Mouse (Mus musculus) T-helper 2 cell (primary cell): ENCODE measurements around the gene Socs3.

Source experiments
- in situ Hi-C: fragments of 300-600 bp; cut with MboI, MseI; formaldehyde crosslinking; loops from one replicate; pipeline ENCODE4 v1.15.1; 2025; ENCODE audit warnings: high pct_unique_total_duplicates

Socs3 gene

DNA sequence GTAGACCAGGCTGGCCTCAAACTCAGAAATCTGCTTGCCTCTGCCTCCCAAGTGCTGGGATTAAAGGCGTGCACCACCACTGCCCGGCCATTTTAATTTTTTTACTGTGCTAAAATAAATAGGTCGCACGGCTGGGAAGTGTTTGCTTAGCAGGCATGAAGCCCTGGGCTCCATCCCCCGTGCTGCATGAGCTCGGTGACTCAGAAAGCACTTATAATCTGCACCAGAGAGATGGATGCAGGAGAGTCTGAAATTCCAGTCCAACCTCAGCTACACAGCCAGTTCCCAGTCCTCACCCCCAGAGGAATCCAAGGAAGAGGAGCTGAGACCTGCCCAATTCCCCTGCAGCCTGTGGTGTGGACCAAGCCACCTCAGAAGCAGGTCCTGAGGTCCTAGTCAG lies 45.4 kb downstream of the Socs3 start:
- in situ Hi-C loops: loop anchor here (5.0 kb wide), 1 partner anchor 103 kb away; no protein-coding TSS in a partner anchor

DNA sequence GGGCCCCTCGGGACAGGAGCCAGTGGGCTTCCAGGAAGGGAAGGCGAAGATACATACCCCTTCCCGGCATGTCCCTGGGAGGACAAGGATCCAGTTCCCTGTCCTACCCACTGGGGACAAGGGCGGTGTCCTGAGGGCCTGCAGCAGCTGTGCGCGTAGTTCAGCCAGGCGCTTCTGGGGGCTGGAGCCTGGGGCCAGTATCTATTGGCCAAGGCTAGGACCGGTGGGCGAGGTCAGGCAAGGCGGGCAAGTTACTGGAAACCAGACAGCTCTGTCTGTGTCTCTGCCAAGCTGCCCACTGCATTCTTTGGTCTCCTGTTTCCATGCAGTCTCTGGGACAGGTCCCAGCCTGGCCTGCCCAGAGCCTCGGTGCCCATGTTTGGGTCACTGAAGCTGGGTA lies 46.6 kb downstream of the Socs3 start:
- in situ Hi-C loops: loop anchor here (5.0 kb wide), 1 partner anchor 104 kb away; no protein-coding TSS in a partner anchor

DNA sequence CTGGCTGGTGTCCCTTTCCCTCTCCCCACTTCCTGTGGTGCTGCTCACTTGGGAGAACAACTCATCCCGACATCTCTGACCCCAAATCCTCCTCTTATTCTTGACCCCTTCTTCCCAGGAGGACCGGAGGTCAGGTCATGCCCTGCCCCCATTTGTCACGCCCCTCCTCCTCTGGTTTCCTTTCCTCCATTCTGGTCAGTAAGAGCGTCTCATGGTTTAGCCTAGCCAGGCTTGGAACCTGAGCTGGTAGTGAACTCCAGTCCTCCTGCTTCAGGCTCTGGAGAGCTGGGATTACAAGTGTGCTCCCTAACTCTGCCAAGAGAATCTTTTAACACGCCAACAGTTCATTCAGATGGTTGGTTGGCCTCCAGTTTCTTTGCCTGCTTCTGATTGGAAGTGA lies 50.6 kb downstream of the Socs3 start:
- in situ Hi-C loops: loop anchor here (5.0 kb wide), 1 partner anchor 37 kb away; no protein-coding TSS in a partner anchor

DNA sequence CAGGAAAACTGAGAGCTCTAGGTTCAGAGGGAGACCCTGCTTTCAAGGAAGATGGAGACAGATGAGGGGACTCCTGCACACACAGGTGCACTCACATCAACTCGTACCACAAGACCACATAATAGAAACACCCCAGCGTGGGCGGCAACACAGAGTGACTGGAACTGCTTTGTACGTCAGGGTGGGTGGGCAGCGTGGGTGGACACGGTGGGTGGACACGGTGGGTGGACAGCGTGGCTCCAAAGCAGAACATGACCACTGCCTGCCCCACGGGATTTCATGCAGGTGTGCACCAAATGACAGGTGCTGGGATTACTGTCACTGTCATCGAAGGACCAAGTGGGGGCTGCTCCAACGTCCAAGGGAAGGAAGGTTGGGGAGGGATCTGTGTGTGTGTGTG lies 51.3 kb downstream of the Socs3 start:
- in situ Hi-C loops: loop anchor here (5.0 kb wide), 1 partner anchor 36 kb away; no protein-coding TSS in a partner anchor
